Mouse (Mus musculus) ZHBTc4 (cell line): ENCODE measurements at regions not wholly inside any gene's neighbourhood (a gene's known extent, or its start where the extent isn't known, plus 50 kb on each side); places are given as distances from the start of the nearest gene placed in this dataset.

Source experiments
- DNase-seq: peaks from one replicate; pipeline ENCODE4 v3.0.0-alpha.2; 2011; ENCODE audit warnings: low read depth, low spot score

GRCm38 (mm10) chr3:64898610-64899009 is 54.0 kb upstream of the Vmn2r7 start:
- no peak for DNase-seq

GRCm38 (mm10) chr3:64901317-64901892 is 56.8 kb upstream of the Vmn2r7 start:
- DNase-seq: no peak

GRCm38 (mm10) chr3:64949307-64949706 is 104.7 kb upstream of the Vmn2r7 start:
- peak; percentile 16 for DNase-seq

- DNase-seq: no peak
These were observed 120.3 kb upstream of the Vmn2r7 start for GRCm38 (mm10) chr3:64964667-64965415.

GRCm38 (mm10) chr3:64965416-64965980 is 120.9 kb upstream of the Vmn2r7 start:
- DNase-seq: no peak

GRCm38 (mm10) chr3:64968275-64968674 is 123.7 kb upstream of the Vmn2r7 start:
- no peak for DNase-seq

GRCm38 (mm10) chr3:64984369-64984768 is 124.8 kb upstream of the Kcnab1 start:
- DNase-seq: no peak

- no peak for DNase-seq
These were observed 121.5 kb upstream of the Kcnab1 start for GRCm38 (mm10) chr3:64987665-64988064.

- DNase-seq: no peak
These were observed 112.7 kb upstream of the Kcnab1 start for GRCm38 (mm10) chr3:64996451-64996850.

GRCm38 (mm10) chr3:64997552-64997951 is 111.6 kb upstream of the Kcnab1 start:
- DNase-seq: no peak

GRCm38 (mm10) chr3:65001131-65001530 is 108.1 kb upstream of the Kcnab1 start:
- no peak for DNase-seq

GRCm38 (mm10) chr3:65002578-65002977 is 106.6 kb upstream of the Kcnab1 start:
- no peak for DNase-seq

GRCm38 (mm10) chr3:65006127-65006526 is 103.1 kb upstream of the Kcnab1 start:
- no peak for DNase-seq

- DNase-seq: no peak
These were observed 102.6 kb upstream of the Kcnab1 start for GRCm38 (mm10) chr3:65006565-65006964.

- DNase-seq: no peak
These were observed 85.3 kb upstream of the Kcnab1 start for GRCm38 (mm10) chr3:65023876-65024275.

- DNase-seq: no peak
These were observed 71.6 kb upstream of the Kcnab1 start for GRCm38 (mm10) chr3:65037626-65038025.

GRCm38 (mm10) chr3:65047879-65048278 is 61.3 kb upstream of the Kcnab1 start:
- no peak for DNase-seq

GRCm38 (mm10) chr3:65055401-65055800 is 53.8 kb upstream of the Kcnab1 start:
- DNase-seq: no peak
